Comparison of ENCODE assay signal across 22 mouse cellular contexts in genomic region chr17:26843229-26843567, GRCm38 (mm10). TPM values are rescaled to one million over a fixed set of nuclear protein-coding genes. Genes with fewer than 3 reads are reported as not detected.
DNase-seq lines count a peak whose midpoint lies in the region; ATAC-seq and TF ChIP-seq lines count a peak whose summit lies in the region.
"Had no signal": no experiment of that assay in that cellular context is flagged by ENCODE, and none has a peak within 500 bp of the region (broad histone marks: within the 10 kb centered on the region; RNA-seq: fewer than 3 reads in every experiment).

No protein-coding gene starts in this region.

- H3K27me3 ChIP-seq in forebrain, embryonic 11.5 days (ENCODE audit: control insufficient read depth, insufficient read depth, low read length): peaks cover 91% of the 10 kb centered on the region
- peaks cover 95% of the 10 kb centered on the region for H3K27me3 ChIP-seq in forebrain, embryonic 14.5 days (replicated peaks; ENCODE audit: control insufficient read depth, insufficient read depth, low read length)
- H3K27me3 ChIP-seq in midbrain, embryonic 11.5 days (ENCODE audit: control insufficient read depth, insufficient read depth, low read length): peaks cover 94% of the 10 kb centered on the region
- H3K27me3 ChIP-seq in midbrain, embryonic 14.5 days (ENCODE audit: control insufficient read depth, insufficient read depth, low read length): peaks cover 91% of the 10 kb centered on the region
- peaks cover 79% of the 10 kb centered on the region for H3K27me3 ChIP-seq in embryonic facial prominence, embryonic 11.5 days (ENCODE audit: control insufficient read depth, insufficient read depth, low read length)

- no peaks in the 10 kb centered on the region for H3K9me3 ChIP-seq in forebrain, embryonic 11.5 days (ENCODE audit: control insufficient read depth, low read length)
- H3K9me3 ChIP-seq in forebrain, embryonic 14.5 days (replicated peaks; ENCODE audit: control insufficient read depth, low read length): no peaks in the 10 kb centered on the region
- no peaks in the 10 kb centered on the region for H3K9me3 ChIP-seq in midbrain, embryonic 11.5 days (ENCODE audit: control insufficient read depth, low read length)
- no peaks in the 10 kb centered on the region for H3K9me3 ChIP-seq in midbrain, embryonic 14.5 days (ENCODE audit: control insufficient read depth, low read length)
- no peaks in the 10 kb centered on the region for H3K9me3 ChIP-seq in embryonic facial prominence, embryonic 11.5 days (replicated peaks; ENCODE audit: control insufficient read depth, low read length)

- no peak overlapping the region for H3K9ac ChIP-seq in forebrain, embryonic 11.5 days (ENCODE audit: low read length)
- H3K9ac ChIP-seq in forebrain, embryonic 14.5 days (ENCODE audit: low read length): no peak overlapping the region
- no peak overlapping the region for H3K9ac ChIP-seq in midbrain, embryonic 11.5 days (ENCODE audit: low read length)
- no peak overlapping the region for H3K9ac ChIP-seq in midbrain, embryonic 14.5 days (replicated peaks; ENCODE audit: low read length)
- no peak overlapping the region for H3K9ac ChIP-seq in embryonic facial prominence, embryonic 11.5 days (replicated peaks; ENCODE audit: low read length)

- no peak overlapping the region for H3K4me2 ChIP-seq in forebrain, embryonic 11.5 days (ENCODE audit: low read depth, low read length, severe bottlenecking)
- no peak overlapping the region for H3K4me2 ChIP-seq in forebrain, embryonic 14.5 days (ENCODE audit: low read length)
- no peak overlapping the region for H3K4me2 ChIP-seq in midbrain, embryonic 11.5 days
- H3K4me2 ChIP-seq in midbrain, embryonic 14.5 days (ENCODE audit: low read length): no peak overlapping the region
- no peak overlapping the region for H3K4me2 ChIP-seq in embryonic facial prominence, embryonic 11.5 days (ENCODE audit: low read depth, low read length)

- 1% methylated on average over 14 of the region's 14 CpGs for WGBS in forebrain, embryonic 11.5 days
- under 1% methylated on average over 14 of the region's 14 CpGs for WGBS in forebrain, embryonic 14.5 days
- WGBS in midbrain, embryonic 11.5 days: 1% methylated on average over 14 of the region's 14 CpGs
- 2% methylated on average over 14 of the region's 14 CpGs for WGBS in midbrain, embryonic 14.5 days
- WGBS in embryonic facial prominence, embryonic 11.5 days: 1% methylated on average over 14 of the region's 14 CpGs

- peak; percentile 51 for DNase-seq in forebrain, embryonic 11.5 days (ENCODE audit: low spot score)
- no peak for DNase-seq in forebrain, embryonic 14.5 days (ENCODE audit: low spot score)
- DNase-seq in midbrain, embryonic 11.5 days (ENCODE audit: low spot score, missing footprints): peak; percentile 94
- DNase-seq in midbrain, embryonic 14.5 days: no peak
- DNase-seq in embryonic facial prominence, embryonic 11.5 days (ENCODE audit: low spot score): peak; percentile 30
- DNase-seq in layer of hippocampus, adult 2 months (ENCODE audit: low spot score in 2 of 2): no peak
- no peak for DNase-seq in adrenal gland, postnatal 25 days
- DNase-seq: adrenal gland, postnatal 36 days; cerebellum, adult 8-10 months; kidney, adult 8-10 months; kidney, postnatal 25 days; lung, adult 18-20 months; right cerebral cortex, postnatal 4 days; thymus, adult 2 months had no signal

- H3K36me3 ChIP-seq in forebrain, embryonic 11.5 days (ENCODE audit: control insufficient read depth, insufficient read depth, low read length): no peaks in the 10 kb centered on the region
- no peaks in the 10 kb centered on the region for H3K36me3 ChIP-seq in forebrain, embryonic 14.5 days (ENCODE audit: control insufficient read depth, insufficient read depth, low read length)
- no peaks in the 10 kb centered on the region for H3K36me3 ChIP-seq in midbrain, embryonic 11.5 days (ENCODE audit: control insufficient read depth, insufficient read depth, low read length)
- no peaks in the 10 kb centered on the region for H3K36me3 ChIP-seq in midbrain, embryonic 14.5 days (ENCODE audit: control insufficient read depth, insufficient read depth, low read length)
- H3K36me3 ChIP-seq in embryonic facial prominence, embryonic 11.5 days (replicated peaks; ENCODE audit: control insufficient read depth, insufficient read depth, low read depth, low read length): no peaks in the 10 kb centered on the region

- no peak overlapping the region for H3K27ac ChIP-seq in forebrain, embryonic 11.5 days (ENCODE audit: low read depth, low read length)
- H3K27ac ChIP-seq in forebrain, embryonic 14.5 days (ENCODE audit: low read depth, low read length): no peak overlapping the region
- H3K27ac ChIP-seq in midbrain, embryonic 11.5 days (ENCODE audit: low read depth, low read length): no peak overlapping the region
- H3K27ac ChIP-seq in midbrain, embryonic 14.5 days (replicated peaks; ENCODE audit: low read depth, low read length): no peak overlapping the region
- no peak overlapping the region for H3K27ac ChIP-seq in embryonic facial prominence, embryonic 11.5 days (replicated peaks; ENCODE audit: low read depth, low read length)
- no peak overlapping the region for H3K27ac ChIP-seq in layer of hippocampus, adult 2 months

- ATAC-seq in forebrain, embryonic 11.5 days (replicated peaks; ENCODE audit: low FRiP score): no peak
- no peak for ATAC-seq in forebrain, embryonic 14.5 days
- no peak for ATAC-seq in midbrain, embryonic 11.5 days (ENCODE audit: low FRiP score)
- ATAC-seq in midbrain, embryonic 14.5 days (ENCODE audit: low FRiP score, low TSS enrichment): no peak
- no peak for ATAC-seq in embryonic facial prominence, embryonic 11.5 days (replicated peaks; ENCODE audit: insufficient number of reproducible peaks, low FRiP score, low TSS enrichment, low read depth)
- peak; percentile 50 for ATAC-seq in inflammation-experienced regulatory T-cells, adult 6 months
- ATAC-seq: activated CD4-positive, CD25-positive, alpha-beta regulatory T cell, adult 4 months had no signal

- H3K4me1 ChIP-seq in forebrain, embryonic 11.5 days (replicated peaks; ENCODE audit: control insufficient read depth, insufficient read depth, low read length): peaks cover 4% of the 10 kb centered on the region; the same call in 1 of the 2 replicates
- no peaks in the 10 kb centered on the region for H3K4me1 ChIP-seq in forebrain, embryonic 14.5 days (ENCODE audit: control insufficient read depth, insufficient read depth, low read length)
- H3K4me1 ChIP-seq in midbrain, embryonic 11.5 days (ENCODE audit: control insufficient read depth, insufficient read depth, low read length): 0 out of 2 replicates have a peak, but pooled peaks cover 3% of the 10 kb centered on the region
- no peaks in the 10 kb centered on the region for H3K4me1 ChIP-seq in midbrain, embryonic 14.5 days (ENCODE audit: control insufficient read depth, insufficient read depth, low read length)
- H3K4me1 ChIP-seq in embryonic facial prominence, embryonic 11.5 days (ENCODE audit: control insufficient read depth, insufficient read depth, low read length): peaks cover 3% of the 10 kb centered on the region; the same call in 1 of the 2 replicates

- no peak overlapping the region for H3K4me3 ChIP-seq in forebrain, embryonic 11.5 days (ENCODE audit: low read depth, low read length)
- H3K4me3 ChIP-seq in forebrain, embryonic 14.5 days (ENCODE audit: low read depth, low read length): no peak overlapping the region
- no peak overlapping the region for H3K4me3 ChIP-seq in midbrain, embryonic 11.5 days (ENCODE audit: low read depth, low read length)
- H3K4me3 ChIP-seq in midbrain, embryonic 14.5 days (replicated peaks; ENCODE audit: low read depth, low read length): no peak overlapping the region
- H3K4me3 ChIP-seq in embryonic facial prominence, embryonic 11.5 days (ENCODE audit: low read depth, low read length): no peak overlapping the region
- no peak overlapping the region for H3K4me3 ChIP-seq in layer of hippocampus, adult 2 months

- TF ChIP-seq CTCF in layer of hippocampus, adult 2 months (conservative IDR thresholded peaks at IDR 0.05): no peak

RNA-seq across cellular contexts. Expression of gene Nkx2-5, which starts 1.6 kb away (rescaled TPM):
- polyA plus RNA-seq in forebrain, embryonic 11.5 days (2014; fragmentation: Nextera tagmentation; extraction: Ambion mirVana): not detected in 2 replicates
- not detected in 2 replicates for polyA plus RNA-seq in forebrain, embryonic 14.5 days (2014; fragmentation: Nextera tagmentation; extraction: Ambion mirVana)
- not detected in 2 replicates for polyA plus RNA-seq in midbrain, embryonic 11.5 days (2014; fragmentation: Nextera tagmentation; extraction: Ambion mirVana)
- polyA plus RNA-seq in midbrain, embryonic 14.5 days (2014; fragmentation: Nextera tagmentation; extraction: Ambion mirVana): not detected in 2 replicates
- 1.8 and 2.2 TPM in 2 replicates for polyA plus RNA-seq in embryonic facial prominence, embryonic 11.5 days (2014; fragmentation: Nextera tagmentation; extraction: Ambion mirVana)
- not detected for polyA plus RNA-seq in inflammation-experienced regulatory T-cells, adult 6 months (2017; shearing (Covaris generic))
- total RNA-seq in layer of hippocampus, adult 2 months (2021): not detected
- not detected in 2 replicates for total RNA-seq in adrenal gland, postnatal 25 days (2021)
- total RNA-seq: adrenal gland, postnatal 36 days; gastrocnemius, adult 8-10 months; layer of hippocampus, postnatal 10 days; liver, adult 2 months; megakaryocyte-erythroid progenitor cell, adult 5-6 weeks had no signal
- polyA plus RNA-seq: activated CD4-positive, CD25-positive, alpha-beta regulatory T cell, adult 4 months; cortical plate, adult 2 months; liver, adult 2 months; neural tube, embryonic 14.5 days had no signal

Comparison
In these comparisons a context has a peak if more than half of its experiments do, and no peak if none do; other contexts are left out.
1. DNase-seq: peak in forebrain, embryonic 11.5 days (single experiment), midbrain, embryonic 11.5 days (single experiment) and embryonic facial prominence, embryonic 11.5 days (single experiment); none in forebrain, embryonic 14.5 days (single experiment), midbrain, embryonic 14.5 days (single experiment), layer of hippocampus, adult 2 months (0 of 2) and adrenal gland, postnatal 25 days (single experiment).